Mouse (Mus musculus): ENCODE measurements around the gene Blm.

Gene Blm

DNA sequence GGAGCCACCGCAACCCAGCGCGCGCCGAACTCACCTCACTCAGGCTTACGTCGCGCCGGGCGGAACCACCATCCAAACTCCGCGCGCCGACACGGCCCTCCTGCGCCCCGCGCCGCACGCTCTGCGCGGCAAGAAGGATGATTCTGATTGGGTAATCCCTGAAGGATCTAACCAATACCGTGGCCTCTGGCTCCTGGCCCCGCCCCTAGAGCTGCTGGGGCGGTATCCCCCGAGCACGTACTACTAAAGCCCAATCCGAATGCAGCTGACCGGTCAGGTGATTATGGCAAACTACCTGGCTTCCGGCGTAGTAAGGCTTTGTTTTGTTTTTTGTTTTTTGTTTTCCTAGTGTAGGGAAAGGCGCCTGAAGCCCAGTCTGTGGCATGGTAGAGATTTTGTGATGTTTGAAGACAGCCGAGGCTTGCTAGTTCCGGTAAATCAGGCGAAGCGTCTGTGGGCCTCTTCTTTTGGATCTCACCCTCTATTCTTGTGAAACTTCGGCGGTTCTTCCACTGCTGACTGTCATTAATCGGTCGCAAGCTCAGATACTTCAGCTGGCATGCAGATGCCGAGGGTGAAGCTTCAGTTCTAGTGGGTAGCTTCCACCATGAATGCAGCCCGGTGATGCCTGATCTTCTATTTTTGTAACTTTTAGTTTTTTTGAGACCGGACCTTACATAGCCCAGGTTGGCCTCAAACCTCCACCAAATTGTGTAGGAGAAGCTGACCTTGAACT is at the start of gene Blm:
Gene Blm, minus strand, starts transcription at position 111 of the 736 bp plus-strand sequence.
- peak; percentile 96 for DNase-seq

- DNase-seq = peak; percentile 49
Measured at GRCm38 (mm10) chr7:80583981-80584380, 49.1 kb upstream of the Blm start.

GRCm38 (mm10) chr7:80582821-80583451 is 48.0 kb upstream of the Blm start:
- DNase-seq = no peak

DNA sequence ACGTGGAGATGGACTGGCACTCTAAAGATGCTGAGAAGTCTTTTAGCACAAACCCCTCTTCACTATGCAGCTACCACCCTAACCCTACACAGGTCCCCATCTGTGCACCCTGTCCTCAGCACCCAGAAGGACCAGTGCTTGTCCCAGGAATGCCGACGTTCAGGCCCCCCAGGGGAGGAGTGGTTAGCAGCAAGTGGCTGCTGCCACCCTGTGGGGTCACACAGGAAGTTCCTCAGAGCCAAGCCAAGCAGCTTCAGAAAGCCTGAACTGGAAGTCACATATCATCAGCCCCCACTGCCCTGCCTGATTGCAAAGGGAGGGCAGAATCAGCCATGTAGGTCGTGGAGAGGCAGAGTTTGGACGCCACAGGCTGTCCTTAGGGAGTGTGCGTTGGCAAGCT is 45.4 kb upstream of the Blm start:
- peak; percentile 29 for DNase-seq

- DNase-seq = no peak
Measured at GRCm38 (mm10) chr7:80577417-80577980, 42.6 kb upstream of the Blm start.

DNA sequence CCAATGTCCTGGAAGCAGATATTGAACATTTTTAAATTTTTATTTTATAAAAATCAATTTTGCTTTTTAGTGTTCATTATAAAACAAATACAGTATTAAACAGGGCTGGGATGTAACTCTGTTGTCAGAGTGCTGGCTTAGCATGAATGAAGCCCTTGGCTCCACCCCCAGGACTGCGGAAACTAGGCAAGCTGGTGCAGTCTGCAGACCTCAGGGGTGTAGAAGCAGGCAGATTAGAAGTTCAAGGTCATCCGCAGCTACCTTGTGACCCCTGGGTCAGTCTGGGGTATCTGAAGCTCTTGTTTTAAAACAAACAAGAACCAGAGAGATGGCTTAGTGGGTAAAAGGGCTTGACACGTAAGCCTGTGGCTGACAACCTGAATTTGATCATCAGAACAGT is 41.7 kb upstream of the Blm start:
- no peak for DNase-seq

DNA sequence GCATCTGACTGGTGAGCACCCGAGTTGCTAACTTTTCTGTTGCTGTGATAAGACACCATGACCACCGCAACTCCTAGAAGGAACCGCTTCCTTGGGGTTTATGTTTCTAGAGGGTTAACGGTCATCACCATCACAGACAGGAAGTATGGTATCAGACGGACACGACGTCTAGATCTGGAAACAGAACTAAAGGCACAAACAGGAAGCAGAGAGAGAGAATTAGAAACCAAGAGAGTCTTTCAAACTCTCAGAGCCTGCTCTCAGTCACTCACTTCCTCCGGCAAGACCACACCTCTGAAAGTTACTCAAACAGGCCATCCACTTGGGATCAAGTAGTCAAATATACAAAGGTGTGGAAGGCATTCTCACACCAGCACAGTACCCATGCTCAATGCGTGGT is 40.8 kb upstream of the Blm start:
- DNase-seq = no peak

GRCm38 (mm10) chr7:80573076-80573475 is 38.2 kb upstream of the Blm start:
- no peak for DNase-seq

GRCm38 (mm10) chr7:80567982-80568381 is 33.1 kb upstream of the Blm start:
- no peak for DNase-seq

DNA sequence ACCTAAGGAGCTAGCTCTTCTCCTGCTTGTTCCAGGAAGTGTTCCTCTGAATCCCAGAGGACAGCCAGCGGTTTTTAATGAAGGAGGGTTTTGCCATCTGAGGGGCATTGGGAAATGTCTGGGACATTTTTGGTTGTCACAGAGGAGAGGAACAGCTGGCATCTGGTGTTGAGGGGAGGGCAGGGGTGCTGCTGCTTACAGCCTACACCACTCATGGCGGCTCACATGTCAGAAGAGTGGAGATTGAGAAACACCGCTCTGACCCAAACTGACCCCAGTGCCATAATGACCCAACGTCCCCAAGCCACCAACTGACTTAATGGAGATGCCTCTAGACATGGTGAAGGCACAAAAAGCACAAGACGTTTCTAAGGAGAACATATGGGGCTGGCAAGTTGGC is 27.0 kb upstream of the Blm start:
- DNase-seq = no peak

DNA sequence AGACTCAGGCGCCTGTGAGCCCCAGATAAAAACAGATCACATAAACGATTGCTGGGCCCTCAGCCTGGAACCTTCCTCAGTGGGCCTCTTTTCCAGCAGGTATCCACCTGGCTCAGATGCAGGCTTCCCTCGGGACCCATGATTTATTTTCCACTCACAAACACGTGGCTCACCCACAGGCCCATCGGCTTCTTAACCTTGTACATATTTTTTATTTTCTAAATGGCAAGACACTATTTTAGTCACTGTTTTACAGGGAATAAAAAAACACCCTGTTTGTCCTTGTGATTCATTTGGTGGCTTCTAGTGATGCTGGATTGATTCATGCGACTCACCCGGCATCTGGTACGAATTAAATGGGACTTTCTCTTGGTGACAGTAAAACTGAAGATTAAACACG is 26.4 kb upstream of the Blm start:
- no peak for DNase-seq

- DNase-seq = no peak
Measured at GRCm38 (mm10) chr7:80558572-80558971, 23.7 kb upstream of the Blm start.

- no peak for DNase-seq
Measured at GRCm38 (mm10) chr7:80558101-80558500, 23.2 kb upstream of the Blm start.

GRCm38 (mm10) chr7:80557161-80557560 is 22.2 kb upstream of the Blm start:
- no peak for DNase-seq

DNA sequence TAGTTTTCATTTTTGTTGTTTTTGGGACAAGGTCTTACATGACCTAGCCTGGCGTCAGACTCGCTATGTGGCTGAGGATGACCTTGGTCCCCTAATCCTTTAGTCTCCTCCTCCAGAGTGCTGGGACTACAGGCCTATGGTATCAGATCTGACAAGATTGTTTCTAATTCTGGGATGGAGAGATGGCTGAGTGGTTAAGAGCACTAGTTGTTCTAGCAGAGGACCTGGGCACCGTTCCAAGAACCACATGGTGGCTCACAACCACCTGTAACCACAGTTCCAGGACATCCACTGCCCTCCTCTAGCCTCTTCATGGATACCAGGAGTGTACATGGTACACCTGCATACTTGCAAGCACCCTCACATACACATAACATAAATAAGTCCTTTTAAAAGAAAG is 21.2 kb upstream of the Blm start:
- DNase-seq = no peak

GRCm38 (mm10) chr7:80555146-80555545 is 20.2 kb upstream of the Blm start:
- no peak for DNase-seq

GRCm38 (mm10) chr7:80554180-80555021 is 19.5 kb upstream of the Blm start:
- DNase-seq = no peak

DNA sequence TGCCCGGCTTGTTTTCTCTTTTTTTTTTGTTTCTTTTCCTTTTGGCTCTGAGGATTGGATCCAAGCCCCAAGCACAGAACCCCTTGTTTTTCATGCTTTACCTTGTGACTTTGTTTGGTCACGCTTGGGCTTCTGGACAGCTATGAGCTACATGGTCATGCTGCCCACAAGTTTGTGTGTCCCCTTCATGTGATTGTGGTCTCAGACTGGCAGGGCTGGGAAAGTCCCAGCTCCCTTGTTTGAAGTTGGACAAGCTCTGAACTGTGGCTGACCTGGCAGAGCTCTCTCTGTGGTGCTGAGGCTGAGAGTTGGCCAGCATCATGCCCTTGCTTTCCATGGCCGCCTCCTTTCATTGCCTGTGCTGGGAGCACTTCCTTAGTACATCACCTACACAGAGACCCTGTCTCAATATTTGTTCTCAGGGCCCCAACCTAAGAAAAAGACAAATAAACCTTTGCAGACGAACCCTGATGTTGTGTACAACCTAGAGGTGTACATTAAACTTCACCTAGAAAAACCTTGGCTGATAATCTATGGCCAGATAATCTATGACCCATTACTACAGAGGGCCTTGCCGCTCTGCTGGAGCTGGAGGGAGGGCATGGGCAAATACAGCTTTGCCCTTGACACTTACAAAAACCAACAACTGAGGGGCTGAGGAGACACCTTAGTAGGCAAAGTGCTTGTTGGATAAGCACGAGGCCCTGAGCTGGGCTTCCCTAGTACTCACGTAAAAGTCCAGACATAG is 13.8 kb upstream of the Blm start:
- DNase-seq = no peak

- DNase-seq = no peak
Measured at GRCm38 (mm10) chr7:80542139-80542831, 7.4 kb upstream of the Blm start.

DNA sequence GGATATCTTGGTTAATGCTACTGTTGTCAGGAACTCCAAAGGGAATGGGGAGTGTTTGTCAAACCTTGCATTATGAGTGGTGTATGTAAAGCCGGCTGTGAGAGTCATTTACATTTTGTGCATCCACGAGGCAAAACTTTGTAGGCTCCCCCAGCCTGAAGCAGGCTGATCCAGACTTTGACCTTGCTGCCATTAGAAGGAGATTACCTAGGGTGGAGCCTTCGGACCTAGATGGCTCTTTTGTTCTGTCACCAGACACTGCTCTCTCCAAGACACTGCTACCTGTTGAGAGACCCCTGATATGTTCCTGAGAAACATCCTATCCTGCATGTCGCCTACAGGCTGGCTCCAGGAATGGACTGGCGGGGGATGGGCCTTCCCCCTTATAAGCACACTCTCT is 4.7 kb upstream of the Blm start:
- DNase-seq = no peak

DNA sequence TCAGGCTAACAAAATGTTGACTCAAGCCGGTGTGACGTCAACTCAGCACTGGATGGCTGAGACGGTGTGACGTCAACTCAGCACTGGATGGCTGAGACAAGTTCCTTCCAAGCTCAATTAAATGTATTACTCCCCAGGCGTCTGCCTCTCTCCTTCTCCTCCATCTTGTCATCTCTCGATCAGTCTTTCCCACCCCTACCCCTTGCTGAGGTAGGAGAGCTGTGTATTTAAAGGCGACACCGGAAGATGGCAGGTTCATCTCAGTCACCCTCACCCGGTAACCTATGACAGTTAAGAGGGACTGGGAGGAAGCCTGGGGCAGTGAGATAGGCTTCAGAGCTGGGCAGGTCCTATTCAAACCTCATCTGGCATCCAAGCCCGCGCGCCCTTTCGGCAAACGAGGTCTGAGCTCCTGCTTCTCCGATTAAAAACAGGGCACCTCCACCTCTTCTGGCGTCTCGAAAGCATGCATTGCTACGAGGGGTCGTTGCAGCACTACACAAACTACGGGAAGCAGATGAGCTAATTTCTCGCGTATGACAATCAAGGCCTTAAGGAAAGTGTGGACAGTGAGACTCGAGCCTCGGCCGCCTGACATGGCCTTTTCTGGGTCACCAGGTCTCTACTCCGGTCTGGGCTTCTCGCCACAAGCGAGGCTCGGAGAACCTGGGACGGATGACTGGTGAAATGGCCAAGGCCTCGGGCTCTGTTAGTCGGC is 469 bp downstream of the Blm start:
- peak; percentile 18 for DNase-seq

Data from cerebellum, adult 11-12 months (tissue).